Mouse (Mus musculus): Measurements from ENCODE around the gene Trim2. TPM values are rescaled to one million over a fixed set of nuclear protein-coding genes. Genes with fewer than 3 reads are reported as not detected.

Trim2 gene
- total and polyA plus RNA-seq, 3 experiments = 2.4 to 3.3 (median 2.5) TPM

GRCm38 (mm10) chr3:84262804-84263203 lies 43.9 kb downstream of the Trim2 start:
- peaks cover 3% of the 10 kb centered on the region for H3K27me3 ChIP-seq (replicated peaks)
- H3K4me2 ChIP-seq (ENCODE audit: insufficient read depth, low read depth, poor library complexity, severe bottlenecking) = no peak overlapping the region
- no peak overlapping the region for H3K27ac ChIP-seq (ENCODE audit: insufficient read depth, low read depth)
- peak overlapping the region in 1 of 3 experiments; percentile 33 for H3K4me3 ChIP-seq (replicated peaks in 1 of 3; ENCODE audit: low read depth in 2 of 3, low read length in 2 of 3, poor library complexity in 1 of 3)
- TF ChIP-seq ZMIZ1 (IDR thresholded peaks at IDR 0.05; ENCODE audit: low read depth, low read length) (no peak), USF1 (IDR thresholded peaks at IDR 0.05; ENCODE audit: low read depth, low read length) (peak; percentile 55), HCFC1 (IDR thresholded peaks at IDR 0.05; ENCODE audit: low read depth, low read length) (no peak), ELF1 (IDR thresholded peaks at IDR 0.05; ENCODE audit: low read depth, low read length) (0 out of 2 replicates have a peak, but pooled peaks have one; percentile 19), RAD21 (IDR thresholded peaks at IDR 0.05; ENCODE audit: low read depth, low read length) (no peak), MAX (IDR thresholded peaks at IDR 0.05; ENCODE audit: low read length) (no peak), KAT2A (IDR thresholded peaks at IDR 0.05; ENCODE audit: insufficient replicate concordance, low read length) (no peak), BHLHE40 (IDR thresholded peaks at IDR 0.05; ENCODE audit: low read depth, low read length) (no peak), JUND (conservative IDR thresholded peaks at IDR 0.05; ENCODE audit: low read depth, low read length) (no peak), USF2 (conservative IDR thresholded peaks at IDR 0.05; ENCODE audit: low read depth, low read length) (peak; percentile 43), MYC (IDR thresholded peaks at IDR 0.05; ENCODE audit: low read depth, low read length) (no peak), POLR2A (IDR thresholded peaks at IDR 0.05; ENCODE audit: low read depth, low read length) (no peak), EP300 (IDR thresholded peaks at IDR 0.05; ENCODE audit: low read length) (no peak), NELFE (IDR thresholded peaks at IDR 0.05; ENCODE audit: low read depth, low read length) (no peak), MXI1 (IDR thresholded peaks at IDR 0.05; ENCODE audit: low read depth, low read length) (no peak), E2F4 (IDR thresholded peaks at IDR 0.05; ENCODE audit: insufficient replicate concordance, low read depth, low read length) (no peak), MAZ (IDR thresholded peaks at IDR 0.05; ENCODE audit: low read depth, low read length) (no peak)
- dilution Hi-C loops (cut with MboI; ENCODE audit: extremely low pct_ligation_motif_present, extremely low pct_unique_long_range_greater_than_20kb, low sequenced_read_pairs) = no loop called here
- peaks cover 0 to 21% of the 10 kb centered on the region in 2 experiments; a peak in 3 of 4 replicates for H3K4me1 ChIP-seq (ENCODE audit: control insufficient read depth in 1 of 2, insufficient read depth in 2 of 2)
- peak; percentile 16 for DNase-seq (ENCODE audit: extremely low read depth)
- no peaks in the 10 kb centered on the region for H3K36me3 ChIP-seq (replicated peaks in 1 of 2; ENCODE audit: control insufficient read depth in 1 of 2, insufficient read depth in 1 of 2, low read length in 1 of 2)
- no peaks in the 10 kb centered on the region for H3K9me3 ChIP-seq (replicated peaks; ENCODE audit: low read length)
- in situ Hi-C loops (cut with MboI; ENCODE audit: low pct_ligation_motif_present, low pct_unique_long_range_greater_than_20kb, low sequenced_read_pairs) = no loop called here
- H3K9ac ChIP-seq (ENCODE audit: insufficient read depth, low read depth) = no peak overlapping the region
- H3K79me2 ChIP-seq (replicated peaks; ENCODE audit: control insufficient read depth, extremely low read depth, insufficient read depth, poor library complexity, severe bottlenecking) = no peaks in the 10 kb centered on the region

GRCm38 (mm10) chr3:84261863-84262262 lies 44.8 kb downstream of the Trim2 start:
- in situ Hi-C loops (cut with MboI; ENCODE audit: low pct_ligation_motif_present, low pct_unique_long_range_greater_than_20kb, low sequenced_read_pairs) = no loop called here
- peaks cover 1% of the 10 kb centered on the region for H3K27me3 ChIP-seq (replicated peaks)

More at GRCm38 (mm10) chr3:84261863-84262262, 44.8 kb downstream of the Trim2 start:
- Histone ChIP-seq H3K36me3 (replicated peaks in 1 of 2; ENCODE audit: control insufficient read depth in 1 of 2, insufficient read depth in 1 of 2, low read length in 1 of 2) (no peaks in the 10 kb centered on the region), H3K9ac (ENCODE audit: insufficient read depth, low read depth) (no peak overlapping the region), H3K4me2 (ENCODE audit: insufficient read depth, low read depth, poor library complexity, severe bottlenecking) (no peak overlapping the region), H3K4me1 (ENCODE audit: control insufficient read depth in 1 of 2, insufficient read depth in 2 of 2) (peaks cover 0 to 21% of the 10 kb centered on the region in 2 experiments; a peak in 3 of 4 replicates), H3K9me3 (replicated peaks; ENCODE audit: low read length) (no peaks in the 10 kb centered on the region), H3K79me2 (replicated peaks; ENCODE audit: control insufficient read depth, extremely low read depth, insufficient read depth, poor library complexity, severe bottlenecking) (no peaks in the 10 kb centered on the region), H3K27ac (ENCODE audit: insufficient read depth, low read depth) (no peak overlapping the region), H3K4me3 (replicated peaks in 1 of 3; ENCODE audit: low read depth in 2 of 3, low read length in 2 of 3, poor library complexity in 1 of 3) (no peak overlapping the region)
- no peak for DNase-seq (ENCODE audit: extremely low read depth)
- dilution Hi-C loops (cut with MboI; ENCODE audit: extremely low pct_ligation_motif_present, extremely low pct_unique_long_range_greater_than_20kb, low sequenced_read_pairs) = no loop called here
- TF ChIP-seq PAX5 (IDR thresholded peaks at IDR 0.05; ENCODE audit: low read length) = no peak
- TF ChIP-seq USF1 (IDR thresholded peaks at IDR 0.05; ENCODE audit: low read depth, low read length) = no peak
- no peak for TF ChIP-seq UBTF (IDR thresholded peaks at IDR 0.05; ENCODE audit: low read depth, low read length)
- no peak for TF ChIP-seq GABPA (IDR thresholded peaks at IDR 0.05; ENCODE audit: insufficient replicate concordance, low read depth, low read length)
- no peak for TF ChIP-seq ZMIZ1 (IDR thresholded peaks at IDR 0.05; ENCODE audit: low read depth, low read length)
- no peak for TF ChIP-seq NRF1 (IDR thresholded peaks at IDR 0.05; ENCODE audit: low read depth, low read length)
- TF ChIP-seq CHD2 (IDR thresholded peaks at IDR 0.05; ENCODE audit: low read length) = no peak
- no peak for TF ChIP-seq ZKSCAN1 (IDR thresholded peaks at IDR 0.05; ENCODE audit: borderline replicate concordance, low read depth, low read length)
- TF ChIP-seq JUN (IDR thresholded peaks at IDR 0.05; ENCODE audit: insufficient read depth, low read depth, low read length) = no peak
- no peak for TF ChIP-seq ZC3H11A (IDR thresholded peaks at IDR 0.05; ENCODE audit: low read depth, low read length)
- no peak for TF ChIP-seq TCF12 (IDR thresholded peaks at IDR 0.05; ENCODE audit: low read depth, low read length)
- no peak for TF ChIP-seq E2F4 (IDR thresholded peaks at IDR 0.05; ENCODE audit: insufficient replicate concordance, low read depth, low read length)
- no peak for TF ChIP-seq ETS1 (conservative IDR thresholded peaks at IDR 0.05; ENCODE audit: low read depth, low read length)
- no peak for TF ChIP-seq NELFE (IDR thresholded peaks at IDR 0.05; ENCODE audit: low read depth, low read length)
- no peak for TF ChIP-seq CTCF (conservative IDR thresholded peaks at IDR 0.05 in 1 of 2, IDR thresholded peaks at IDR 0.05 in 1 of 2; ENCODE audit: low read depth in 2 of 2, low read length in 2 of 2)
- TF ChIP-seq POLR2A (IDR thresholded peaks at IDR 0.05; ENCODE audit: low read depth, low read length) = no peak

All from CH12.LX (cell line).